ENCODE assay signal across 14 mouse cellular contexts in genomic region chr5:81188871-81189485, GRCm38 (mm10).
DNase-seq lines count a peak whose midpoint lies in the region; ATAC-seq and TF ChIP-seq lines count a peak whose summit lies in the region.
"Had no signal": no experiment of that assay in that cellular context is flagged by ENCODE, and none has a peak within 500 bp of the region (broad histone marks: within the 10 kb centered on the region; RNA-seq: fewer than 3 reads in every experiment).

No protein-coding gene starts in this region.

- peak; percentile 4 for DNase-seq in gastrocnemius, postnatal 25 days
- DNase-seq in gastrocnemius, adult 8-10 months (ENCODE audit: low spot score in 2 of 2): no peak
- peak; percentile 9 for DNase-seq in liver
- DNase-seq in liver, postnatal 0 days: no peak
- DNase-seq in Muller cell, postnatal 12 days (ENCODE audit: inconsistent ontology term): peak; percentile 37
- peak; percentile 78 for DNase-seq in embryonic facial prominence, embryonic 14.5 days (ENCODE audit: low spot score)
- DNase-seq in urinary bladder, adult 18-20 months (ENCODE audit: low spot score in 2 of 2): no peak
- DNase-seq: heart, adult 2 months; kidney, postnatal 25 days; right cerebral cortex, postnatal 14 days; thymus, postnatal 25 days had no signal

- no peak for TF ChIP-seq EP300 in liver, postnatal 0 days (IDR thresholded peaks at IDR 0.05; ENCODE audit: low read depth)

- no peak for TF ChIP-seq CTCF in liver, postnatal 0 days (IDR thresholded peaks at IDR 0.05; ENCODE audit: low read depth)

- no peak overlapping the region for H3K4me2 ChIP-seq in liver, postnatal 0 days (ENCODE audit: low read depth, low read length)
- H3K4me2 ChIP-seq in embryonic facial prominence, embryonic 14.5 days (ENCODE audit: low read depth, low read length): 0 out of 2 replicates have a peak overlapping the region, but pooled peaks have one; percentile 7

- 50% methylated on average over 4 of the region's 4 CpGs for WGBS in liver, postnatal 0 days (ENCODE audit: insufficient replicate concordance)
- WGBS in embryonic facial prominence, embryonic 14.5 days: 17% methylated on average over 4 of the region's 4 CpGs

- H3K27me3 ChIP-seq in liver, postnatal 0 days (ENCODE audit: insufficient read depth, low read length): no peaks in the 10 kb centered on the region
- H3K27me3 ChIP-seq in embryonic facial prominence, embryonic 14.5 days (replicated peaks; ENCODE audit: control insufficient read depth, insufficient read depth, low read length): no peaks in the 10 kb centered on the region
- H3K27me3 ChIP-seq: CH12.LX had no signal

- H3K36me3 ChIP-seq in liver, postnatal 0 days (replicated peaks; ENCODE audit: insufficient read depth, low read length): no peaks in the 10 kb centered on the region
- H3K36me3 ChIP-seq in embryonic facial prominence, embryonic 14.5 days (ENCODE audit: control insufficient read depth, insufficient read depth, low read length): no peaks in the 10 kb centered on the region
- H3K36me3 ChIP-seq: hindbrain, embryonic 10.5 days had no signal

- no peak overlapping the region for H3K4me3 ChIP-seq in liver, postnatal 0 days (ENCODE audit: low read depth, low read length)
- no peak overlapping the region for H3K4me3 ChIP-seq in embryonic facial prominence, embryonic 14.5 days (ENCODE audit: low read depth, low read length)
- H3K4me3 ChIP-seq: heart, adult 2 months; hindbrain, embryonic 10.5 days; left cerebral cortex, adult 2 months had no signal

- H3K9ac ChIP-seq in liver, postnatal 0 days (replicated peaks): no peak overlapping the region
- no peak overlapping the region for H3K9ac ChIP-seq in embryonic facial prominence, embryonic 14.5 days (ENCODE audit: low read depth, low read length)

- ATAC-seq in liver, postnatal 0 days: no peak
- ATAC-seq in embryonic facial prominence, embryonic 14.5 days (ENCODE audit: low read depth): no peak

- H3K9me3 ChIP-seq in liver, postnatal 0 days (ENCODE audit: low read length): no peaks in the 10 kb centered on the region
- H3K9me3 ChIP-seq in embryonic facial prominence, embryonic 14.5 days (ENCODE audit: control insufficient read depth, low read length): no peaks in the 10 kb centered on the region
- H3K9me3 ChIP-seq: hindbrain, embryonic 10.5 days had no signal

- no peak overlapping the region for H3K27ac ChIP-seq in liver, postnatal 0 days (ENCODE audit: low read depth)
- H3K27ac ChIP-seq in embryonic facial prominence, embryonic 14.5 days (replicated peaks; ENCODE audit: low read depth, low read length): peak overlapping the region; percentile 15; the same call in 1 of the 2 replicates
- H3K27ac ChIP-seq: heart, adult 2 months; hindbrain, embryonic 10.5 days; left cerebral cortex, adult 2 months had no signal

- no peaks in the 10 kb centered on the region for H3K4me1 ChIP-seq in liver, postnatal 0 days (ENCODE audit: insufficient read depth)
- H3K4me1 ChIP-seq in embryonic facial prominence, embryonic 14.5 days (ENCODE audit: control insufficient read depth, insufficient read depth, low read length): peaks cover 10% of the 10 kb centered on the region; the same call in 1 of the 2 replicates
- H3K4me1 ChIP-seq: hindbrain, embryonic 10.5 days had no signal

Comparison
In these comparisons a context has a peak if more than half of its experiments do, and no peak if none do; other contexts are left out.
1. DNase-seq: peak in gastrocnemius, postnatal 25 days (single experiment), liver (single experiment), Muller cell, postnatal 12 days (single experiment) and embryonic facial prominence, embryonic 14.5 days (single experiment); none in gastrocnemius, adult 8-10 months (0 of 2), liver, postnatal 0 days (single experiment) and urinary bladder, adult 18-20 months (0 of 2).